Mouse (Mus musculus): ENCODE measurements at regions not wholly inside any gene's neighbourhood (a gene's known extent, or its start where the extent isn't known, plus 50 kb on each side); places are given as distances from the start of the nearest gene placed in this dataset.
"Not testable (repeated sequence)": the region's sequence is repeated elsewhere in the genome, so short reads cannot be mapped to it uniquely, and the experiment has no call there.

DNA sequence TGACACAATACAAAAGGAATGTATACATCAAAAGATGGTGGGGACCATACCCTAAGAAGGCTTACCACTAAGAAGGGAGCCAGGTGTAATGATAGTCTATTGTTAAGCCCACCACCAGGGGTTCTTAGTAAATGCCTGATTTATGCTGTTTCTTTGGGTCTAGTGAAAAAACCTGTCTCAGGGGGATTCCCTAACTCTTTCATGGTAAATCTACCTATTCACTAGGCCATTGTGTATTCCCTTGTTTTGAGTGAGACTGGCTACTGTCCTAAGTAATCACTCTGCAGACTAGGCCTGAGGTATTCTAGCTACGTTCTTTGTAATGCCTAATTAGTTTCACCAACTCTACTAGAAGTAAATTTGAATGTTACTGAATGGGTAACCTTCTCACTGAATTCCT, 161.3 kb downstream of the Lyplal1 start:
- not testable (repeated sequence) for DNase-seq

DNA sequence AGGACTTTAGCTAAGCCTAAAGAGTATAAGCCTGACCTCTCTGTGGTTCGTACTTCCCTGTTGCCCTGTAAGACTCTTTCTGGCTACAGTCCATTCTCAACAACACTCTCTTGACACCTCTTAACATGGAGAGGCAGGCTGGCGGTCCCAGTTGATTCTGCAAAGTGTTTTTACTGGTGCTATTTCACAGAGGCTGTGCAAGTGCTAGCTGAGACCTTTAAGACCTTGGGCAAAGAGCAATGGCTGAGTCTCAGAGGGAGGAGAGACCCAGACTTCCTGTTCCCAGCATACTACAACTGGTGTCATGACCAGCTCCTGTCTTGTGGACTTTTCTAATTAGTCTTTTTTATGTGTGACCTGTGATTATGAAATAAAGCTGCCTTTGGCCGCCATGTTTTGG, 159.6 kb downstream of the Lyplal1 start:
- DNase-seq: no peak

DNA sequence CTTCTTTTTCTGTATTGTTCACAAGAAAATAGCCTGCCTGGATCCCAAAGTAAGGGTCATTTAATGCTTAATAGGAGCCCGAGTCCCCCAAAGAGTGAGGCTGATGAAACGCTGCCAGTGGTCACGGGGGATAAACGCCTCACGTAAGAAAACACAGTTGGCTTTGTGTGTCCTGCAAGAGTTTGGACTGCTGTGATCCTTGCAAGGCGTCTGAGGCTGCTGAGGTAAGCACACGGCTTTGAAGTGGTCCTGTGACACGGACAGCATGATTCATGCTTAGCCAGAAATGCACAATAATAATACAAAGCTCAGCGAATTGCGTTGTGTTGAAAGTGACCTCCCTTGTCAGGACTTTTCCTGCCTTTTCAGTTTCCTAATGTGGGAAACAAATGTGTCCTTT, 158.8 kb downstream of the Lyplal1 start:
- no peak for DNase-seq

DNA sequence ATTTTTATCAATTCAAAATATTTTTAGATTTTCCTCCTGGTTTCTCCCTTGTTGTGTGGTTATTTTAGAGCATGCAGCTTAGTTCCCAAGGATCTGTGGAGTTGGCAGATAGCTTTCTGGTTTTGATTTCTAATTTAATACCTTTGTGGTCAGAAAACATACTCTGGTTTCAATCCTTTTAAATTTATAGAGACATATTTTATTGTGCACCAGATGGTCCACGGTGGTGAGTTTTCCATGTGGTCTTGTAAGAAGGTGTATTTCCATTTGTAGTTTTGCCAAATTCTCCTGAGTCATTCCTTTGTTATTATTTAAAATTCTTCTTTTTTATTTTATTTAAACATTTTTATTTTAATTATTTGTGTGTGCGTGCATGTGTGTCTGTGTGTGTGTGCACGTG, 154.5 kb downstream of the Lyplal1 start:
- DNase-seq: no peak

DNA sequence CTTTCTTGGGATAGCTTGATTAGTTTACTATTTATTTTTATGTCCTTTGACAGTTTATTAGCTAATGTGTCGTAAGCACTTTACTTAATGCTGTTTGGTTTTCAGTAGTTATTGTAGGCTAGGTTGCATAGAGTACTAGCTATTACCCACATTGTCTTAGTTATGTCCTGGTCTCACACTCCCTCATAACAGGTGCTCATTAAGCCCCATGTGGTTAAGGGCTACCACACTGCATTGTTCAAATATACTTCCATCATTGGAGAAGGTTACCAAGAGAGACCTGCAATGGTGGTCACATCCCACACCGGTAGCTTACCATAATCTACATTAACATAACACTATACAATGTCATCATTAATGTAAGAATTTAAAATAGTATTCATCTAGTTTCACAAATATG, 153.3 kb downstream of the Lyplal1 start:
- no peak for DNase-seq

DNA sequence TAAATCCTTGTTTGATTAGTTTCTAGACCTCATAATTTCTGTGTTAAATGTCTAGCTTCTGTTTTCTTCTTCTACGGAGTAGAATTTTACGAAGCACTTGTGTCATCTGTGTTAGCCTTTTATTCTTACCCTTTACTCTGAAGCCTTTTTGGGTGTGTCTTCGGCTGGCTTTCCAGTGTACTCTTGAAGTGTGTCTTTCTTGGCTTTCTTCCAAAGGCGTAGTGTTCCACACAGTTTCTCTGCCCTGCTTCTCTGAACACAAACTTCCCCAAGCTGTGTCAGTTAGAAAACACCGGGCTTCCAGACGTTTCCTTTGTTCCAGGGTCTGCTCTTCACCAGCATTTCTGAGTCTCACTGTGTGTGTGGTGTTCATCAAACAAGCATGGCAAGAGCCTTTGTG, 152.7 kb downstream of the Lyplal1 start:
- no peak for DNase-seq

DNA sequence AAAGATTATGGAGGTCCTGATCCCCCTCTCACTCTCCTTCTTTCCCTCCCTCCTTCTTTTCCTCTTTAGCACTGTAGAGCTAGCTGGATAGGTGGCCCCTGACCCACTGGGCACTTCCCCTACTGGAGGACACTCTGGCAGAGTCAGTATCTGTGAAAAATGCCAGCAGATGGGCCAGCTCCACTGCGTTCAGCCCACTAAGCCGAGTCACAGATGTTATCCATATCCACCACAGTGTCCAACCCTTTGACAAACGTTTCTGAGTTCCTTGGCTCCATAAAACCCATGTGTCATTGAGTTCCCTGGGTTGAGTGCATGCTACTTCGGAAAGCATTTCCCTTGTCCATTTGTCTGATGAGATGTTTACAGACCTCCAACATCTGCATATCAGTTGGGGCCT, 149.9 kb downstream of the Lyplal1 start:
- DNase-seq: no peak

DNA sequence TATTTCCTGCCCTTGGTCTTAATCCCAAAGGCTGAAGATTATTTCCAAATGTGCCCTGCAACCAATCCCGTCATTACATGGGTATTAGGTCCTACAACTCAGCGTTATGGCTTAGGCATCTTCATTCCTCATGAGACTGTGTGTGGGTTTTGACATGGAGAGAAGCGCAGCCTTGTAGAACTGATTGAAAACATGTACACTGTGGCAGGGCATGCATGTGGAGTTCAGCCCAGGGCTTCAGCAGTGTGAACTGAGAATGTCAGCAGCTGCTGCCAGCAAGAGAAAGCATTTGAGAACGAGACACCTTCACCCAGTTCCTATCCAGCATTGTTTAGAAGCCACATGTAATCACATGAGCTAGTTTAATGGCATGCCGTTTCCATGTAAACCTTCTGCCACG, 149.3 kb downstream of the Lyplal1 start:
- no peak for DNase-seq

DNA sequence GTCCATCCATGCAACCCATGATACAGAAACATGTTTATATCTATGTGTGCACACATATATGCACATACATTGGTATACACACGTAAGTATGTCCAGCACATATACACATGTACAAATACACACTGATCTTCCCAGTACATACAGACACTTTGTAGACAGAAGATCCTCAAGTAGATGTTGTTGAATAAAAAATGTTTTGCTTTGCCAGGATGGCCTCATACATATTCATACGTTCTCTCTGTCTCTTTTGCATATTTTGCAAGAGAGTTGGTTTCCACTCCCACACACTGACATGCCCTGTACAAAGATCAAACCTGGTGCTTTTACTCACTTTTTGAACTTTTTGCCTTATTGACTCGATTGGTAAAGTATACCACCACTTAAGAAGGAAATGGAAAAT, 148.5 kb downstream of the Lyplal1 start:
- DNase-seq: no peak

DNA sequence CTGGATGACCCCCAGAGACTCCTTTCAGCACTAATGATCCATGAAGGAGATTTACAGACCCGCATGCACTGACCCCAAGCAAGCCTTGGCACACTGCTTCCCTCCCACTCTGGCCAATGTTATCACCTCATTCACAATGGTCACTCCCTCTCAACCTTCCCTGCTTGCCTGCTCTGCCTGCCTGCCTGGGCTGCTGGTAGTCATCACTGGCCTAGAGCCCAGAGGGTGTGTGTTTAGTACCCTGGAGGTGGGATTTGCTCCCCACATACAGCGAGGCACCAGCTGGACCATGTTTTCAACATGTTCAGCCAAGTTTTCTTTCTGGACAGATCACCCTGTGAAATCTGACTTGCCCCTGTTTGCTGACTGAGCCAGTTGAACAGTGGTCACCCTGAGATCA, 147.9 kb downstream of the Lyplal1 start:
- DNase-seq: no peak

DNA sequence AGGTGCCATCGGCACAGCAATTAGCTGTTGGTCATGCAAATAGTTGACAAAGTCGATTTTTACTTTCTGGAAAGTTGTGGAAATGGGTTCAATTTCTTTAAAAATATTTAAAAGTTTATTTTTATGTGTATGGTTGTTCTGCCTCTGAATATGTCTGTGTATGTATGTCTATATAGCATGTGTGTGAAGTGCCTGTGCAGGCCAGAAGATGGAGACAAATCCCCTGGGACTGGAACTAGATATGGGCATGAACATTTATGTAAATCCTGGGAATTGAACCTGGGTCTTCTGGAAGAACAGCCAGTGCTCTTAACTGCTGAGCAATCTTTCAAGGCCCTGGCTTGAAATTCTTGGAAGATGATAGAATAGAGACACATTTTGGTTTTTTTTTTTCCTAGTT, 140.0 kb downstream of the Lyplal1 start:
- DNase-seq: no peak

DNA sequence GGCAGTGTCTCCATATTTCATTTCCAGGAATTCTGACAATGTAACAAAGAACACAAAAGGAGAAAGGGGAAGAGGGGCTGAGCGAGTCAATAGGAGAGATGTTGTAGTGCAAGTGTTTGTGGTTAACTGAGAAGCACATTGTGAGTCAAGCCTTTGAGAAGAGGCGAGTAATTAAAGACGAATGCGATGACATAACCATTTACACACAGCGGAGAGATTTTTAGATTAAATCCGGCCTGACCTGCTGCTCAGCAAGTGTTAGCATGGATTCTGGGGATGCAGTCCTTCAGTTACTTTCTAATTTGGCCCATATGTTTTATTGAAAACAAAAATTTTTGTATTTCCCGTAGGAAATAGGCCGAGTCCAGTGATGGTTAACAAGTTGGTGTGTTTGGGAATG, 127.7 kb downstream of the Lyplal1 start:
- DNase-seq: no peak

DNA sequence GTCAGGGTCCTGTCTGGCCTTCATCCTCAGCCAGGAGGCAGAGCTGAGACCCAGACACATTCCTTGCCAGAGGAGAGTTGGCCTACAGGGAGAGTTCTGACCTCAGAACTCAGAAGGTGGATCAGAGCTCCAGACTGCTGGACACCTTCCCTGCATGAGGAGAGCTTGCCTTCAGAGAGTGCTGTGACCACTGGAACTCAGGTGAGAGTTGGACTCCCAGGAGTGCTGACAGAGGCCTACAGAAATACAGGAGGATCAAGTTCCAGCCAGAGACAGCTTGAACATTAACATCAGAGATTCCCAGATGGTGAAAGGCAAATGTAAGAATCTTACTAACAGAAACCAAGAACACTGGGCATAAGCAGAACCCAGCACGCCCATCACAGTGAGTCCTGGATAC, 117.0 kb downstream of the Lyplal1 start:
- DNase-seq: not testable (repeated sequence)

DNA sequence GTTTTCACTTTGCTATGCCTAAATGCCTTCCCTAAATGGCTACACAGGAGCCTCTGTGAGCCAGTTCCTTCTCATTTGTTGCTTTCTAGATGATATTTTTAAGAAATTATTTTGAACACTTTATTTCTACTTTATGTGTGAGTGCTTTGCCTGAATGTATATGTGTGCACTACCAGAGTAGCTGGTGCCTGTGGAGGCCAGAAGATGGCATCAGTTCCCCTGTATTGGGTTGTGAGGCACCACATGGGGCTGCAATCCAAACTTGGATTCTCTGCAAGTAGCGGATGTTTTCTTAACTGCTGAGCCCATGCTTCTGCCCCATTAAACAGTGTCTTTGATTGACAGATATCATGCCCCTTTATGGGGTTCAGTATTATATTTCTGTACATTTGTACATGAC, 103.7 kb downstream of the Lyplal1 start:
- DNase-seq: no peak

DNA sequence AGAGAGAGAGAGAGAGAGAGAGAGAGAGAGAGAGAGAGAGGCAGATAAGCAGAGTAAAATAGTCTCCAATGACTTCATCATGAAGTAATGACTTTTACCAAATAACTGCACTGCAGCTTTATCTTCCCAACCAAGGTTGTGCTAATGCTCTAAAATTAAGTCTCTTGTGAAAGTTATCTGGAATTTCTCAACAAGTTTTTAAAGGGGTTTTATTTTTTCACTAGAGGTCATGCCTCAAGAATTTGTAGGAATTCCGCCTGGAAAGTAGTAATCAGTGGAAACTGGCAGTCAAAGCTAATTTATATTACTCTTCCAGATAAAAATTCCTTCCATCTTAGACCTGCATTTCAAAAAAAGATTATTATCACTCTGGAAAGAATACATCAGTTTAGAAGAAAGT, 102.9 kb downstream of the Lyplal1 start:
- no peak for DNase-seq

DNA sequence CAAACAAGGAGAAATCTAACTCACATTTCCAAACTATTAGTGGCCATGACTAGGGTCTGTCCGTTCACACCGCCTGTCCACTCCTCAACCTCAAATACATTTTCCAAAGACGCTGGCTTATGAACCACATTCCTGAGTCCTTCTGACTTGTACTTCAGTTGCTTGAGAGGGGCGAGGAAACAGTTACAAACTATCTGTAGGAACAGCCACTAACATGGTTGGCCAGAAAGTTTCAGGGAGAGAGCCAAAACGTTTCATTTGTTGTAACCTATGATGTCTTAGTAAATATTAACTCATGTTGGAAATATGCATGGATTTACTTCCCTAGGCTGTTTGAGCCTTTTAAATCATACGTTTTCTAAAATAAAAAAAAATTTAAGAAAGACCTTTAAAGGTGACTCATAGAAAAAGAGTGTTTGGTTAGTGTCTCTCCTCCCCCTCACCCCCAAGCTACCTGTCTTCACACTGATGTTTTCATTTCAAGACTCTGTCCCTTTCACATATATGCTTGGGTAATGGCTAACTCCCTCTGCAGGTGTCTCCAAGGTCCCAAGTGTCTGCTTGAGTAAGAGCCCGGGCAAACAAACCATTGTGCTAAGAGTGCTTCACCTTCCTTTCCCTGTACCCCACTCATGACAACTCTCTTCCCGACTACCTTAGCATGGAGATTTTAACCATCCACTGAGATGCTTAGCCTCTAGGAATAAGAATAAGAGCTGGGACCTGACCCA, 101.1 kb downstream of the Lyplal1 start:
- no peak for DNase-seq

DNA sequence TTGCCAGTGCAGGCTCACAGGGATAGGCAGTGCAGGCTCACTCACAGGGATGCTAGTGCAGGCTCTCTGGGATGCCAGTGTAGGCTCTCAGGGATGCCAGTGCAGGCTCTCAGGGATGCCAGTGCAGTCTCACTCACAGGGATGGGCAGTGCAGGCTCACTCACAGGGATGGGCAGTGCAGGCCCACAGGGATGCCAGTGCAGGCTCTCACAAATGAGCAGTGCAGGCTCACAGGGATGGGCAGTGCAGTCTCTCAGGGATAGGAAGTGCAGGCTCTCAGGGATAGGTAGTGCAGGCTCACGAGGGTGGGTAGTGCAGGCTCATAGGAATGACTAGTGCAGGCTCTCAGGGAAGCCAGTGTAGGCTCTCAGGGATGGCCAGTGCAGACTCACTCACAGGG, 99.6 kb downstream of the Lyplal1 start:
- no peak for DNase-seq

DNA sequence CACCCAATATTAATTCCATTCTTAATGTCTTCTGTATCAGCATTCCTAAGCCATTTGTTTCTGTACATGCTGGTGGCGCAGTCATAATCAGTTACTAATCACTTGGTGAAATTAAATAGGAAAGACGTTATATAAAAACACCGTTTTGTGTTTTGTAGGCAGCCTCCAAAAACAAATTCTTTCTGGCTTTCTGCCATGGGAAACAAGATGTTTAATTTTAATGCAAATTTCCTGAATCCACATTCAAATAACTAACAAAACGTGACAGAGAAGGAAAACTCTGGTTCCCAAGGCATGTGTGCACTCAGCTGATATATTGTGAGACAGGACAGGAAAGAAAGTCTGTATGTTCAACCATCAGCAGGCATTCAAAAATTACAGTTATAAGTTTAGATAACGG, 97.6 kb downstream of the Lyplal1 start:
- DNase-seq: no peak

DNA sequence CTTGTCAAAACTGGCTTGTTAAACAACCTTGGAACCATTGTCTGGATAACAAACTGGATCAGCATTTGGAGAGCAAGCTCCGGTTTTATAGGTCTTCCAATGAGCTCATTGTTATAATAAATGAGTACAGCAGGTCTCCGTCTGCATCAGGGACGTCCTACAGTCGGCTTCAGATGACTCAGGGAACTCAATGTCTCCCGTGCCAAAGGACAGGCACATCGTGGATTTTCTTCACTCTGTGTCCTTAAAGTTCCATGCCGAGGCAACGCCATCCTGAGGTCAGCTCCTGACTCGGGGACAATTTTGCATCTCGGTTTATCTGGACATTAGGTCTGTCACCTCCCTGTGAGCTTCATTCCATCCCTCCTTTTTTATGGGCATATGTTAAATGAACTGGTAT, 85.2 kb downstream of the Lyplal1 start:
- no peak for DNase-seq

DNA sequence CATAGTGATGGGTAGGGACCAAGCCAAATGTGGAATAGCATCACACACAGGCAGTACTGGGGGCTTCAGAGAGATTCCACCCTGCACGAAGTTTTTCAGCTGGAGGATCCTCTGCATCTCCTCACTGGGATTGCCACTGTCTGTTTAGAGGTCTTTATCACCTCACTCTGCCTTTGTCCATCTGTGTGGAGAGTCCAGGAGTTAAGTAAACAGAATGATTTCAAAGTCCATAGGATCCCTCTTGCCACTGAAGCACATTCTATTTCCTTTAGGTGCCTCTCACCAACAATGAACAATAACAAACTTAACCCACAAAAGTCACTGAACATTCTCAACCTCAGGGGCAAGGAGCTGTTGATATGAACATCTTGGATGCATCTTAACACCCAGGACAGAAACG, 82.7 kb downstream of the Lyplal1 start:
- DNase-seq: no peak

All from right cerebral cortex, adult 18-20 months (tissue).